Mouse (Mus musculus) embryonic facial prominence, embryonic 11.5 days (tissue): ENCODE measurements around the gene Zfp780b. TPM values are rescaled to one million over a fixed set of nuclear protein-coding genes. Genes with fewer than 3 reads are reported as not detected.
"Not testable (repeated sequence)": the region's sequence is repeated elsewhere in the genome, so short reads cannot be mapped to it uniquely, and the experiment has no call there.

Source experiments
- ATAC-seq: fragments of 200-750 bp; cut with Nextera tagmentation; replicated peaks from 2 replicates; pipeline ENCODE4 v1.8.0; 2017; ENCODE audit warnings: low read depth; ENCODE audit not compliant: insufficient number of reproducible peaks, low FRiP score, low TSS enrichment
- DNase-seq: peaks from one replicate; pipeline ENCODE4 v3.0.0-alpha.2; 2015; ENCODE audit warnings: low spot score
- H3K27ac ChIP-seq: fragments of 300-500 bp; sonication (generic); replicated peaks from 2 replicates; pipeline ENCODE4 v1.5.1; 2014; ENCODE audit warnings: mild to moderate bottlenecking, low read depth, low read length, control low read depth
- H3K27me3 ChIP-seq: fragments of 300-500 bp; sonication (generic); 2 replicates; pipeline ENCODE4 v1.6.1; 2014; ENCODE audit warnings: mild to moderate bottlenecking, low read length, moderate library complexity, mixed read lengths; ENCODE audit not compliant: control insufficient read depth, insufficient read depth
- H3K36me3 ChIP-seq: fragments of 300-500 bp; sonication (generic); replicated peaks from 2 replicates; pipeline ENCODE4 v1.6.1; 2014; ENCODE audit warnings: low read depth, mild to moderate bottlenecking, low read length, moderate library complexity, mixed read lengths; ENCODE audit not compliant: control insufficient read depth, insufficient read depth
- H3K4me1 ChIP-seq: fragments of 300-500 bp; sonication (generic); 2 replicates; pipeline ENCODE4 v1.6.1; 2014; ENCODE audit warnings: low read length, mixed read lengths; ENCODE audit not compliant: control insufficient read depth, insufficient read depth
- H3K4me2 ChIP-seq: fragments of 300-500 bp; sonication (generic); 2 replicates; pipeline ENCODE4 v1.6.1; 2014; ENCODE audit warnings: low read depth, mild to moderate bottlenecking, control low read depth, low read length, moderate library complexity
- H3K4me3 ChIP-seq: fragments of 300-500 bp; sonication (generic); 2 replicates; pipeline ENCODE4 v1.5.1; 2014; ENCODE audit warnings: low read depth, low read length, control low read depth
- H3K9ac ChIP-seq: fragments of 300-500 bp; sonication (generic); replicated peaks from 2 replicates; pipeline ENCODE4 v1.6.1; 2014; ENCODE audit warnings: mild to moderate bottlenecking, control low read depth, low read length
- H3K9me3 ChIP-seq: fragments of 300-500 bp; sonication (generic); replicated peaks from 2 replicates; pipeline ENCODE4 v1.6.1; 2016; ENCODE audit warnings: mild to moderate bottlenecking, low read length, inconsistent platforms, mixed read lengths; ENCODE audit not compliant: control insufficient read depth
- WGBS: fragments of 180-500 bp; shearing (Covaris S2); extraction: QIAGEN DNeasy Blood & Tissue Kit; methylation state at CpG from one replicate; pipeline ENCODE4 v1.1.7; 2014; 5-methylcytosine and 5-hydroxymethylcytosine counted together
- polyA plus RNA-seq: library from polyadenylated mRNA; unstranded; fragments of >200 nt; fragmentation: Nextera tagmentation; extraction: Ambion mirVana; gene quantifications from 2 replicates; pipeline ENCODE4 v1.2.1, GENCODE M21; 2014

The Zfp780b gene
- polyA plus RNA-seq, 1 experiment from 2014 or later: 17.2 TPM

DNA sequence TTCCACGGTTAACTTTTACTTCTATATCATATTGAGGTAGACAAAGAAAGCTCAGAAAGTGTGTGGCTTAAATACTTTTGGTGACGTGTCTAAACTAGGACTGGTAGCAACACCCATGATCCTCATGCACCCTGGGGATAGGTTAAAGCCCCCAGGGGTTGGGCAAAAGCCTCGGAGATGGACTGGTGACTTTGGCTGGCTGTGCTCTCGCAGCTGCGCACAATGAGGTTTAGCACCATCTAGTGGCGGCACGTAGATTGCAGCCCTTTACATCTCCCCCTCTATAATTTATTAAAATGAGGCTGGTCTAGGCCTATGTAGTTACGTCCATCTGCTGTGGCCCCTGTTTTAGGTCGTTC is 45.2 kb downstream of the Zfp780b start:
- not testable (repeated sequence) for H3K27me3 ChIP-seq, ATAC-seq, H3K4me1 ChIP-seq, H3K9me3 ChIP-seq, H3K27ac ChIP-seq, DNase-seq, H3K4me3 ChIP-seq, H3K9ac ChIP-seq, H3K36me3 ChIP-seq
- 0 out of 2 replicates have a peak overlapping the region, but pooled peaks have one; percentile 11 for H3K4me2 ChIP-seq
- WGBS: 50% methylated on average over 1 of the region's 9 CpGs

DNA sequence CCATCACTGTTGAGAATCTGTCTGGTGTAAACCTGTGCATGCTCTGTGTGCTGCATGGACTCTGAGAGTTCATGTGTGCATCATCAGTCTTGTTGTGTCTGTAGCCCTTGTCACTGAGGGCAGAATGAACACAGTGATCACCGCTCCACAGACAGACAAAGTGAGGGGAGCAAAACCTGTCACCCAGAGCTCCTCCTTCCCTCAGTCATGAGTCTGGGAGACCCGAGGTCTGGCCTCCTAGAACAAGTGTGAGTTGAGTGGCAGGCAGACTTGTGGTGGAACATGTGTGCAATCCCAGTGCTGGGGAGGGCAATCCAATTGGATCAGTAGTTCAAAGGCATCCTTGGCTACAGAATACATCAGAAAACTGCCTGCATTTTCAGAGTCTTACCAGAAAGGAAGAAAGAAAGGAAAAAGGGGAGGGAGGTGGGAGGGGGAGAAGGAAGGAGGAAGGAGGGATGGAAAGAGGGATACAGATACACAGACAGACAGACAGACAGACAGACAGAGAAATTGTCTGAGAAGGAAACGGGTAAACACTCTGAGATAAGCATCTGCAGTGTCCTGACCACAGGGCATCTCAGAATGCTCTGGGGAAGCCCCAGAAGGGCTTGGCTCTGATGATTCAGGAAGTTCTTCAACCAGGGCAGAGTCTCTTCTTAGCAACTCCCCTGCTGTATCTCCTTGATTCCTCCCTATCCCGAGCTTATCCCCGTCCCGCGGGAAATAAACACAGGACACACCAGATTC is 45.7 kb downstream of the Zfp780b start:
- ATAC-seq (0 out of 2 replicates have a peak, but pooled peaks have one; percentile 39), DNase-seq (no peak)
- Histone ChIP-seq H3K4me2 (0 out of 2 replicates have a peak overlapping the region, but pooled peaks have one; percentile 11), H3K27ac (no peak overlapping the region), H3K9ac (peak overlapping the region; percentile 35; the same call in 1 of the 2 replicates), H3K4me1 (no peaks in the 10 kb centered on the region), H3K36me3 (no peaks in the 10 kb centered on the region), H3K4me3 (no peak overlapping the region), H3K9me3 (no peaks in the 10 kb centered on the region), H3K27me3 (no peaks in the 10 kb centered on the region)
- 19% methylated on average over 7 of the region's 7 CpGs for WGBS

GRCm38 (mm10) chr7:27928818-27929695 is 49.9 kb downstream of the Zfp780b start, which contains the start of gene Zfp974:
TSS of gene Zfp974 (minus strand) at chr7:27929460.
- Histone ChIP-seq H3K4me1 (no peaks in the 10 kb centered on the region), H3K4me2 (peak within 1 kb of the TSS; percentile 82), H3K9me3 (no peaks in the 10 kb centered on the region), H3K9ac (peak within 1 kb of the TSS; percentile 71), H3K27me3 (no peaks in the 10 kb centered on the region), H3K27ac (no peak within 1 kb of the TSS), H3K36me3 (no peaks in the 10 kb centered on the region), H3K4me3 (peak within 1 kb of the TSS; percentile 67)
- DNase-seq (peak; percentile 84), ATAC-seq (peak; percentile 85)
- WGBS: 5% methylated on average over 40 of the region's 40 CpGs

DNA sequence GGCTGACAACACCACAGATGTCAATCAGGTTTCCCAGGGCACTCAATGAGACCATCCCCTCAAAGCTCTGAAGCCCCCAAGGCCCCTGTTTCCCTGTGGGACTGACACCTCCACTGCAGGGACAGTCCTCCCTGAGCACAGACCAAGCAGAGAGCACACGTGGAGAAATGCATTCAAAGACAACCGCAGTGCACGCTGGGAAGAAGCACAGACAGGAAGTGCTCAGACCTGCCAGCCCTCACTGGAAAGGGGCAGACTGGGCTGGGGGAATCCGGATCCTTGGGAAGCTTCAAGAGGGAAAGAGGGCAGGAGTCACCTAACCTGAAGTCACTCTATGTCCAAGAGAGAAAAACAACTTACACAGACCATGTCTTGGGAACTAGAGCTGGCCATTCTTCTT is 51.9 kb downstream of the Zfp780b start:
- H3K4me2 ChIP-seq, H3K27ac ChIP-seq, H3K27me3 ChIP-seq, H3K9me3 ChIP-seq, ATAC-seq, H3K4me1 ChIP-seq, H3K9ac ChIP-seq, H3K4me3 ChIP-seq, H3K36me3 ChIP-seq, DNase-seq: not testable (repeated sequence)
- 38% methylated on average over 4 of the region's 4 CpGs for WGBS

DNA sequence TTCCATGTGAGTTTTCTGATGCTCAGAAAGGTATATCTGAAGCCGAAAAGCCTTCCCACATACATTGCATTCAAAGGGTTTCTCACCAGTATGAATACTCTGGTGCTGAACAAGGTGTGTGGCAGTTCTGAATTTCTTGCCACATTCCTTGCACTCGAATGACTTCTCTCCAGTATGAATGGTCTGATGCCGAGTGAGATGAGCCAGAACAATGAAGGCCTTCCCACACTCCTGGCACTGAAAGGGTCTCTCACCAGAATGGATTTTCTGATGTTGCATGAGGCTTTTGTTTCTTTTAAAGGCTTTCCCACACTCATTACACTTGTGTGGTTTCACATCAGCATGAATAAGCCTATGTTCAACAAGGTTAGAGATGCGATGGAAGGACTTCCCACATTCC is 68.0 kb downstream of the Zfp780b start:
- not testable (repeated sequence) for H3K4me1 ChIP-seq, H3K27ac ChIP-seq, ATAC-seq, DNase-seq, H3K9me3 ChIP-seq, H3K9ac ChIP-seq, H3K36me3 ChIP-seq, H3K27me3 ChIP-seq, H3K4me3 ChIP-seq, H3K4me2 ChIP-seq
- WGBS: 84% methylated on average over 3 of the region's 4 CpGs

Other genes with a start within 250 kb of the Zfp780b start
- gene Zfp60, start 247.8 kb downstream of the Zfp780b start, polyA plus RNA-seq: 56.8 and 62.5 TPM in 2 replicates
- gene Zfp626, start 172.0 kb downstream of the Zfp780b start, polyA plus RNA-seq: 2.6 and 2.9 TPM in 2 replicates
- 13.3 and 13.4 TPM in 2 replicates for gene Zfp59, start 140.6 kb downstream of the Zfp780b start, polyA plus RNA-seq
- 3.8 and 4.4 TPM in 2 replicates for gene Zfp607a, start 121.6 kb downstream of the Zfp780b start, polyA plus RNA-seq
- gene Zfp974, start 49.7 kb downstream of the Zfp780b start, polyA plus RNA-seq: 8.9 and 11.9 TPM in 2 replicates
- 8.8 and 10.6 TPM in 2 replicates for gene Zfp850, start 34.9 kb upstream of the Zfp780b start, polyA plus RNA-seq
- 412 and 422 TPM in 2 replicates for gene Psmc4, start 70.9 kb upstream of the Zfp780b start, polyA plus RNA-seq
- 0.15 and 0.18 TPM in 2 replicates for gene Fcgbp, start 92.1 kb upstream of the Zfp780b start, polyA plus RNA-seq
- gene 9530053A07Rik, start 150.3 kb upstream of the Zfp780b start, polyA plus RNA-seq: 0.06 TPM in 1 of 2 replicates, not detected in the other
- gene Fbl, start 190.5 kb upstream of the Zfp780b start, polyA plus RNA-seq: 40.5 and 46.6 TPM in 2 replicates
- gene Dyrk1b, start 200.3 kb upstream of the Zfp780b start, polyA plus RNA-seq: 14.1 and 14.3 TPM in 2 replicates